Mouse (Mus musculus) MEL (cell line): Measurements from ENCODE around the gene Dxo. TPM values are rescaled to one million over a fixed set of nuclear protein-coding genes. Genes with fewer than 3 reads are reported as not detected.

Experiments
- DNase-seq: peaks from one replicate; pipeline ENCODE4 v3.0.0; 2011; ENCODE audit warnings: low read depth, low spot score
- H3K27ac ChIP-seq: 2 replicates; pipeline ENCODE4 v1.5.1; 2012; ENCODE audit warnings: low read depth, mild to moderate bottlenecking, control low read depth, low read length, moderate library complexity; ENCODE audit not compliant: control insufficient read depth
- H3K27me3 ChIP-seq, 2 experiments: fragments of 150-350 bp in 1 of 2; sonication (generic) in 1 of 2; 2 replicates each; pipeline ENCODE4 v1.6.1; 2012; ENCODE audit warnings: low read length in 2 of 2, mild to moderate bottlenecking in 2 of 2, improper control_type of control experiment in 1 of 2, moderate library complexity in 1 of 2; ENCODE audit not compliant: insufficient read depth in 2 of 2, control insufficient read depth in 1 of 2
- H3K36me3 ChIP-seq, 2 experiments: 2 replicates each; pipeline ENCODE4 v1.6.1; 2012 to 2014; ENCODE audit warnings: low read length in 2 of 2, improper control_type of control experiment in 1 of 2, inconsistent platforms in 1 of 2, mild to moderate bottlenecking in 1 of 2; ENCODE audit not compliant: insufficient read depth in 2 of 2, control insufficient read depth in 1 of 2
- H3K4me1 ChIP-seq, 2 experiments: fragments of 150-350 bp in 1 of 2; sonication (generic) in 1 of 2; 2 replicates each; pipeline ENCODE4 v1.6.1; 2012; ENCODE audit warnings: low read length in 2 of 2, improper control_type of control experiment in 1 of 2, mild to moderate bottlenecking in 1 of 2; ENCODE audit not compliant: insufficient read depth in 2 of 2, control insufficient read depth in 1 of 2
- H3K4me3 ChIP-seq, 2 experiments: fragments of 150-350 bp in 1 of 2; sonication (generic) in 1 of 2; 2 replicates each; pipeline ENCODE4 v1.5.1; 2012; ENCODE audit warnings: low read depth in 2 of 2, low read length in 2 of 2, mild to moderate bottlenecking in 2 of 2, moderate library complexity in 2 of 2, control low read depth in 1 of 2, improper control_type of control experiment in 1 of 2; ENCODE audit not compliant: control insufficient read depth in 1 of 2, insufficient read depth in 1 of 2
- H3K79me2 ChIP-seq: 2 replicates; pipeline ENCODE4 v1.6.1; 2012; ENCODE audit warnings: mild to moderate bottlenecking, low read length, moderate library complexity; ENCODE audit not compliant: control insufficient read depth, poor library complexity, insufficient read depth
- H3K9ac ChIP-seq: 2 replicates; pipeline ENCODE4 v1.6.1; 2012; ENCODE audit warnings: low read depth, mild to moderate bottlenecking, control low read depth, low read length, moderate library complexity; ENCODE audit not compliant: control insufficient read depth, poor library complexity, severe bottlenecking
- H3K9me3 ChIP-seq: fragments of 150-350 bp; sonication (generic); replicated peaks from 2 replicates; pipeline ENCODE4 v1.6.1; 2012; ENCODE audit warnings: mild to moderate bottlenecking, low read length, improper control_type of control experiment, moderate library complexity; ENCODE audit not compliant: insufficient read depth
- BHLHE40 ChIP-seq: IDR thresholded peaks from 2 replicates; pipeline ENCODE4 v1.6.1; 2012; ENCODE audit warnings: low read depth, mild to moderate bottlenecking, inconsistent platforms, low read length, improper control_type of control experiment, borderline replicate concordance
- CHD1 ChIP-seq: IDR thresholded peaks from 2 replicates; pipeline ENCODE4 v1.6.1; 2012; ENCODE audit warnings: low read depth, mild to moderate bottlenecking, inconsistent platforms, low read length, improper control_type of control experiment
- CHD2 ChIP-seq: IDR thresholded peaks from 2 replicates; pipeline ENCODE4 v1.6.1; 2011; ENCODE audit warnings: low read length, improper control_type of control experiment
- CTCF ChIP-seq, 3 experiments: IDR thresholded peaks in 2 of 3; conservative IDR thresholded peaks in 1 of 3; 2 replicates each; pipeline ENCODE4 v1.5.1; 2011 to 2012; ENCODE audit warnings: low read length in 3 of 3, low read depth in 2 of 3, mild to moderate bottlenecking in 2 of 3, improper control_type of control experiment in 1 of 3, inconsistent platforms in 1 of 3, mixed read lengths in 1 of 3, moderate library complexity in 1 of 3; ENCODE audit not compliant: control insufficient read depth in 1 of 3, insufficient read depth in 1 of 3, poor library complexity in 1 of 3, severe bottlenecking in 1 of 3
- E2F4 ChIP-seq: IDR thresholded peaks from 2 replicates; pipeline ENCODE4 v1.6.1; 2011; ENCODE audit warnings: low read depth, low read length, improper control_type of control experiment, borderline replicate concordance
- ELF1 ChIP-seq: IDR thresholded peaks from 2 replicates; pipeline ENCODE4 v1.6.1; 2014; ENCODE audit warnings: low read depth, mild to moderate bottlenecking, inconsistent platforms, low read length, improper control_type of control experiment, moderate library complexity
- ETS1 ChIP-seq: IDR thresholded peaks from 2 replicates; pipeline ENCODE4 v1.6.1; 2012; ENCODE audit warnings: low read depth, mild to moderate bottlenecking, inconsistent platforms, low read length, improper control_type of control experiment, moderate library complexity
- GABPA ChIP-seq: IDR thresholded peaks from 2 replicates; pipeline ENCODE4 v1.6.1; 2012; ENCODE audit warnings: low read depth, mild to moderate bottlenecking, inconsistent platforms, low read length, improper control_type of control experiment, moderate library complexity
- GATA1 ChIP-seq: IDR thresholded peaks from 2 replicates; pipeline ENCODE4 v1.6.1; 2011; ENCODE audit warnings: low read depth, low read length, improper control_type of control experiment
- HCFC1 ChIP-seq: IDR thresholded peaks from 2 replicates; pipeline ENCODE4 v1.6.1; 2012; ENCODE audit warnings: low read depth, mild to moderate bottlenecking, inconsistent platforms, low read length, improper control_type of control experiment, moderate library complexity
- JUND ChIP-seq: IDR thresholded peaks from 2 replicates; pipeline ENCODE4 v1.6.1; 2011; ENCODE audit warnings: low read depth, mild to moderate bottlenecking, improper control_type of control experiment, low read length
- KAT2A ChIP-seq: conservative IDR thresholded peaks from 2 replicates; pipeline ENCODE4 v1.6.1; 2012; ENCODE audit warnings: low read depth, low read length, improper control_type of control experiment, inconsistent platforms
- MAFK ChIP-seq: IDR thresholded peaks from 2 replicates; pipeline ENCODE4 v1.6.1; 2011; ENCODE audit warnings: low read depth, mild to moderate bottlenecking, low read length, improper control_type of control experiment, borderline replicate concordance
- MAX ChIP-seq: IDR thresholded peaks from 2 replicates; pipeline ENCODE4 v1.6.1; 2011; ENCODE audit warnings: low read length, improper control_type of control experiment
- MAZ ChIP-seq: IDR thresholded peaks from 2 replicates; pipeline ENCODE4 v1.6.1; 2012; ENCODE audit warnings: low read depth, mild to moderate bottlenecking, inconsistent platforms, low read length, improper control_type of control experiment
- MEF2A ChIP-seq: IDR thresholded peaks from 2 replicates; pipeline ENCODE4 v1.6.1; 2014; ENCODE audit warnings: low read depth, mild to moderate bottlenecking, inconsistent platforms, low read length, improper control_type of control experiment; ENCODE audit not compliant: poor library complexity, insufficient replicate concordance, severe bottlenecking; ENCODE audit errors: extremely low read depth
- MXI1 ChIP-seq: IDR thresholded peaks from 2 replicates; pipeline ENCODE4 v1.6.1; 2011; ENCODE audit warnings: mild to moderate bottlenecking, low read depth, low read length, improper control_type of control experiment
- MYB ChIP-seq: IDR thresholded peaks from 2 replicates; pipeline ENCODE4 v1.6.1; 2011; ENCODE audit warnings: mild to moderate bottlenecking, low read depth, low read length, improper control_type of control experiment
- MYC ChIP-seq: IDR thresholded peaks from 2 replicates; pipeline ENCODE4 v1.6.1; 2011; ENCODE audit warnings: low read depth, mild to moderate bottlenecking, low read length, improper control_type of control experiment, moderate library complexity
- NELFE ChIP-seq: IDR thresholded peaks from 2 replicates; pipeline ENCODE4 v1.6.1; 2011; ENCODE audit warnings: low read depth, low read length, improper control_type of control experiment
- NRF1 ChIP-seq: IDR thresholded peaks from 2 replicates; pipeline ENCODE4 v1.6.1; 2014; ENCODE audit warnings: low read depth, mild to moderate bottlenecking, inconsistent platforms, low read length, improper control_type of control experiment, moderate library complexity; ENCODE audit not compliant: poor library complexity, insufficient read depth, severe bottlenecking
- POLR2A ChIP-seq, 2 experiments: IDR thresholded peaks; 2 replicates each; pipeline ENCODE4 v1.6.1; 2011 to 2012; ENCODE audit warnings: low read length in 2 of 2, mild to moderate bottlenecking in 2 of 2, control low read depth in 1 of 2, improper control_type of control experiment in 1 of 2, low read depth in 1 of 2, moderate library complexity in 1 of 2; ENCODE audit not compliant: control insufficient read depth in 1 of 2, insufficient read depth in 1 of 2, poor library complexity in 1 of 2
- POLR2AphosphoS2 ChIP-seq: IDR thresholded peaks from 2 replicates; pipeline ENCODE4 v1.6.1; 2011; ENCODE audit warnings: low read length, improper control_type of control experiment
- POLR2AphosphoS5 ChIP-seq: IDR thresholded peaks from 2 replicates; pipeline ENCODE4 v1.6.1; 2012; ENCODE audit warnings: low read depth, borderline replicate concordance, mild to moderate bottlenecking, inconsistent platforms, low read length, moderate library complexity, mixed read lengths
- RAD21 ChIP-seq: IDR thresholded peaks from 2 replicates; pipeline ENCODE4 v1.6.1; 2011; ENCODE audit warnings: mild to moderate bottlenecking, low read depth, low read length, improper control_type of control experiment
- RCOR1 ChIP-seq: IDR thresholded peaks from 2 replicates; pipeline ENCODE4 v1.6.1; 2012; ENCODE audit warnings: low read depth, mild to moderate bottlenecking, inconsistent platforms, low read length, improper control_type of control experiment
- SIN3A ChIP-seq: IDR thresholded peaks from 2 replicates; pipeline ENCODE4 v1.6.1; 2012; ENCODE audit warnings: low read length, improper control_type of control experiment, inconsistent platforms
- SMC3 ChIP-seq: IDR thresholded peaks from 2 replicates; pipeline ENCODE4 v1.6.1; 2011; ENCODE audit warnings: low read depth, low read length, improper control_type of control experiment
- TBP ChIP-seq: IDR thresholded peaks from 2 replicates; pipeline ENCODE4 v1.8.0; 2011; ENCODE audit warnings: low read depth, low read length, improper control_type of control experiment
- TCF12 ChIP-seq: IDR thresholded peaks from 2 replicates; pipeline ENCODE4 v1.6.1; 2014; ENCODE audit warnings: low read depth, mild to moderate bottlenecking, inconsistent platforms, low read length, improper control_type of control experiment, moderate library complexity
- UBTF ChIP-seq: IDR thresholded peaks from 2 replicates; pipeline ENCODE4 v1.6.1; 2012; ENCODE audit warnings: low read depth, mild to moderate bottlenecking, inconsistent platforms, low read length, improper control_type of control experiment, moderate library complexity, borderline replicate concordance; ENCODE audit not compliant: insufficient read depth
- USF1 ChIP-seq: IDR thresholded peaks from 2 replicates; pipeline ENCODE4 v1.6.1; 2014; ENCODE audit warnings: low read depth, mild to moderate bottlenecking, inconsistent platforms, low read length, improper control_type of control experiment, moderate library complexity
- USF2 ChIP-seq, 2 experiments: IDR thresholded peaks; 2 replicates each; pipeline ENCODE4 v1.6.1; 2011 to 2012; ENCODE audit warnings: improper control_type of control experiment in 2 of 2, low read length in 2 of 2, borderline replicate concordance in 1 of 2, inconsistent platforms in 1 of 2, low read depth in 1 of 2, mild to moderate bottlenecking in 1 of 2; ENCODE audit not compliant: insufficient read depth in 1 of 2
- ZC3H11A ChIP-seq: IDR thresholded peaks from 2 replicates; pipeline ENCODE4 v1.6.1; 2012; ENCODE audit warnings: low read depth, mild to moderate bottlenecking, inconsistent platforms, low read length, improper control_type of control experiment
- ZKSCAN1 ChIP-seq: IDR thresholded peaks from 2 replicates; pipeline ENCODE4 v1.6.1; 2012; ENCODE audit warnings: low read depth, mild to moderate bottlenecking, inconsistent platforms, low read length, improper control_type of control experiment, moderate library complexity
- ZMIZ1 ChIP-seq: IDR thresholded peaks from 2 replicates; pipeline ENCODE4 v1.6.1; 2012; ENCODE audit warnings: low read depth, mild to moderate bottlenecking, inconsistent platforms, low read length, improper control_type of control experiment, moderate library complexity
- ZNF384 ChIP-seq: IDR thresholded peaks from 2 replicates; pipeline ENCODE4 v1.6.1; 2012; ENCODE audit warnings: low read depth, mild to moderate bottlenecking, inconsistent platforms, low read length, improper control_type of control experiment
- polyA plus RNA-seq, 2 experiments: library from polyadenylated mRNA; stranded (reverse) in 1 of 2; unstranded in 1 of 2; fragments of >175 nt in 1 of 2; fragments of >200 nt in 1 of 2; gene quantifications; 2 replicates each; pipeline versions ENCODE4 v1.2.1 to v1.2.4; 2012; ENCODE audit warnings: low replicate concordance in 2 of 2, low read depth in 1 of 2; ENCODE audit not compliant: insufficient read length in 2 of 2, insufficient read depth in 1 of 2, missing spikeins in 1 of 2
- total RNA-seq: library from RNA; depleted of rRNA; stranded (reverse); fragments of 300-350 nt; gene quantifications from 2 replicates; pipeline ENCODE4 v1.2.3, GENCODE M21; 2012; rRNA removed

Gene Dxo
- 15.2 and 18.0 TPM in 2 replicates for total RNA-seq
- polyA plus RNA-seq, result 10 to 100 TPM in 1 of 2 experiments, not detected in 1; 39.7 TPM

GRCm38 (mm10) chr17:34836856-34837221 lies at the start of gene Dxo, which contains the start of gene Stk19:
Dxo (plus strand) TSS chr17:34837019.
Stk19 (minus strand) TSS chr17:34836945.
- Histone ChIP-seq H3K27me3 (no peaks in the 10 kb centered on the region), H3K4me1 (peaks cover 0 to 8% of the 10 kb centered on the region in 2 experiments; a peak in 2 of 4 replicates), H3K36me3 (no peaks in the 10 kb centered on the region; a peak in 2 of 4 replicates), H3K4me3 (peak within 1 kb of the TSS; percentile 91 to 96), H3K79me2 (peaks cover 7% of the 10 kb centered on the region), H3K9ac (peak within 1 kb of the TSS; percentile 87)
- TF ChIP-seq ZKSCAN1, result no peak
- peak; percentile 90 for TF ChIP-seq MAZ
- peak; percentile 54; the same call in 1 of the 2 replicates for TF ChIP-seq MAX
- TF ChIP-seq GABPA, result 0 out of 2 replicates have a peak, but pooled peaks have one; percentile 46
- TF ChIP-seq CHD2, result no peak
- TF ChIP-seq UBTF, result no peak
- no peak for TF ChIP-seq MAFK
- TF ChIP-seq RAD21, result no peak
- no peak for TF ChIP-seq GATA1
- no peak for TF ChIP-seq USF2 (IDR thresholded peaks at IDR 0.05; ENCODE audit: borderline replicate concordance in 1 of 2, insufficient read depth in 1 of 2, low read depth in 1 of 2, low read length in 2 of 2)
- TF ChIP-seq ELF1, result peak; percentile 99
- peak; percentile 79 for TF ChIP-seq ZMIZ1
- peak; percentile 45 for TF ChIP-seq ETS1
- peak; percentile 83; the same call in 1 of the 2 replicates for TF ChIP-seq KAT2A
- no peak for TF ChIP-seq ZNF384
- TF ChIP-seq NELFE, result peak; percentile 74
- peak; percentile 57; the same call in 1 of the 2 replicates for TF ChIP-seq MYC
- no peak for TF ChIP-seq CTCF (IDR thresholded peaks at IDR 0.05 in 2 of 3, conservative IDR thresholded peaks at IDR 0.05 in 1 of 3; ENCODE audit: control insufficient read depth in 1 of 3, insufficient read depth in 1 of 3, low read depth in 2 of 3, low read length in 3 of 3, poor library complexity in 1 of 3, severe bottlenecking in 1 of 3)
- TF ChIP-seq BHLHE40, result no peak
- 0 out of 2 replicates have a peak, but pooled peaks have one; percentile 9 for TF ChIP-seq USF1
- TF ChIP-seq MEF2A, result no peak
- no peak for TF ChIP-seq SMC3
- TF ChIP-seq POLR2AphosphoS2, result peak; percentile 87
- peak; percentile 47 for TF ChIP-seq TCF12
- TF ChIP-seq RCOR1, result no peak
- peak; percentile 89; the same call in 1 of the 2 replicates for TF ChIP-seq E2F4
- TF ChIP-seq ZC3H11A, result peak; percentile 34; the same call in 1 of the 2 replicates
- TF ChIP-seq SIN3A, result peak; percentile 100
- peak; percentile 48; the same call in 1 of the 2 replicates for TF ChIP-seq TBP
- TF ChIP-seq MXI1, result peak; percentile 90
- TF ChIP-seq JUND, result no peak
- no peak for TF ChIP-seq MYB
- peak; percentile 36; the same call in 1 of the 2 replicates for TF ChIP-seq NRF1
- no peak for TF ChIP-seq CHD1
- peak; percentile 97 for TF ChIP-seq HCFC1
- TF ChIP-seq POLR2A (IDR thresholded peaks at IDR 0.05; ENCODE audit: control insufficient read depth in 1 of 2, insufficient read depth in 1 of 2, low read depth in 1 of 2, low read length in 2 of 2, poor library complexity in 1 of 2), result peak; percentile 87
- no peak for TF ChIP-seq POLR2AphosphoS5
- TF ChIP-seq, all 39 proteins: peak for 20
- Histone ChIP-seq H3K27ac (peak within 1 kb of the TSS; percentile 51), H3K9me3 (no peaks in the 10 kb centered on the region)
- peak; percentile 97 for DNase-seq
